Mouse (Mus musculus) megakaryocyte, adult 5-6 weeks (primary cell): Measurements from ENCODE around the gene Borcs8. TPM values are rescaled to one million over a fixed set of nuclear protein-coding genes. Genes with fewer than 3 reads are reported as not detected.

Source experiments
- ATAC-seq: 2 replicates; pipeline ENCODE4 v1.8.0; 2016; ENCODE audit warnings: mild to moderate bottlenecking, inconsistent platforms; ENCODE audit not compliant: poor library complexity, severe bottlenecking
- total RNA-seq, 2 experiments: library from RNA; stranded (forward) in 1 of 2; stranded (reverse) in 1 of 2; fragments of 153-499, 151-499 nt in 1 of 2; fragments of 221-1000, 200-1000 nt in 1 of 2; gene quantifications; 2 replicates each; pipeline versions ENCODE4 v1.2.3 to v1.2.4; 2015 to 2017

Borcs8 gene
- 35.3 and 51.3 TPM in 2 replicates for total RNA-seq (2015)
- 32.2 and 35.8 TPM in 2 replicates for total RNA-seq (2017)

DNA sequence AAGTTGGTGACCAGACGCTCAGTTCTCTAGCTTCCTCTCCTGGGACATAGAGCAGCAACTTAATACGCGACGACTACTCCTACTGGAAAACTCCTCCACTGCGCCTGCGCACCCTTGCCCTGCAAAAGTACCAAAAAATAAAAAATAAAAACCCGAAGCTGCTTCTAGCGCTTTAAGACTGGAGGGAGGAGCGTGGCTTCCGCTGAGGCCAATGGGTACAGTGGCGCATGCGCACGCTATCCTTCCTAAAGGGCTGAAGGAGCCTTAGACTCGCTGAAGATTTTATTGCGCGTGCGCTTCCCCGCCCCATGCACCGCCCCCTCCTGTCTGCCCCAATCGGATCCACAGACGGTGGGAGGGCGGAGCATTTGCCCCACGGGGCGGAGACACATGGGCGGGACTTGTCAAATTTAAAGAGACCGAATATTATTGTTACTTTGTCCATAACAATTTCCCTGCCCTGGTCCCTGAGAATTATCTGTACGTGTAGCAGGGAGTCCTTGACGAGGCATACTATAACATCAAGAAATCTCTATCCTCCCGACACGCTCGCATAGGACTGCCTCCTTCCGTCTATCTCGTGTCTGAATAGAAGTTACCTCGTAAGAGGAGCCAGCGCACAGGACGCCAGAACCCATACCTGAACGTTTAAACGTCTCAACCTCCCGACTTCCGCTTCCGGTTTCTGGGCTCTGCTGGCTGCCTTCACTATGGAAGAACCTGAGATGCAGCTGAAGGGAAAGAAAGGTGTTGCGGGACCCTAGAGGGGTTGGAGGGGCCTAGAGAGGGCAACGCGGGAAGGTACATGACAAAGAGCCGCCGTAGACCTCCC lies at the start of gene Borcs8, which contains the start of the genes Rfxank and Mef2b:
Gene Borcs8 (plus strand): TSS at position 474 of the 832 bp plus-strand sequence.
Gene Rfxank (minus strand): TSS at position 129 of the 832 bp plus-strand sequence.
Gene Mef2b (plus strand): TSS at position 686 of the 832 bp plus-strand sequence.
- peak; percentile 96 for ATAC-seq

DNA sequence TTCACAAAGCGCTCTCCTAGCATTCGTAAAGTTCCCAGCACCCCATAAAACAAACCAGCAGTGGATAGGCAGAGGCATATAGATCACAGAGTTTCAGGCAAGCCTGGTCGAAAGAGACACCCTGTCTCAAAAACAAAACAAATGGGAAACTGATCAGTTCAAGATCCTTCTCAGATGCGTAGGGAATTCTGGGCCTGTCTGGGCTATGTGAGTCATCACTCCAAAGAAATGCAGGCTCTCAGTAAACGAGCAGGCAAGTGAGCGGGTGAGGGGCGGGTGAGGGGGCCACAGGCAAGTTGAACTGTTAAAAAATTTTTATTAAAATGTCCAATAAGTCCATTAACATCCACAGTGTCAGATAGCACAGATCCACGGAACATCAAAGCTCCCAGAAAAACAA lies 46.5 kb upstream of the Borcs8 start:
- no peak for ATAC-seq

DNA sequence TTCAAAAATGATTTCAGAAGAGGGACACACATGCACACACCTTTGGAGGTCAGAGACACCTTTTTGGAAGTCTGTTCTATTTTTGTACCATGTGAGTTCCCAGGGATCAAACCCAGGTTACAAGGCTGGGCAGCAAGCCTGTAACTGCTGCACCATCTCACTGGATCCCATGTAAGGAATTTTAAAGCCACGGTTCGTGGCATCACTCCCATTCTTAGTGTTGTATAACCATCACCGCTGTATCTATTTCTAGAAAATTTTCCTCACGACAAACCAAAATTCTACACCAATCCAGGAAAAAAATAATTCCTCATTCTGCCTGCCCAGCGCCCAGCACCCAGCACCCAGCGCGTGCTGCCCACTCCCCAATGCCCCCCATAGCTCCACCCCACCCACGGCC lies 40.0 kb upstream of the Borcs8 start:
- no peak for ATAC-seq

DNA sequence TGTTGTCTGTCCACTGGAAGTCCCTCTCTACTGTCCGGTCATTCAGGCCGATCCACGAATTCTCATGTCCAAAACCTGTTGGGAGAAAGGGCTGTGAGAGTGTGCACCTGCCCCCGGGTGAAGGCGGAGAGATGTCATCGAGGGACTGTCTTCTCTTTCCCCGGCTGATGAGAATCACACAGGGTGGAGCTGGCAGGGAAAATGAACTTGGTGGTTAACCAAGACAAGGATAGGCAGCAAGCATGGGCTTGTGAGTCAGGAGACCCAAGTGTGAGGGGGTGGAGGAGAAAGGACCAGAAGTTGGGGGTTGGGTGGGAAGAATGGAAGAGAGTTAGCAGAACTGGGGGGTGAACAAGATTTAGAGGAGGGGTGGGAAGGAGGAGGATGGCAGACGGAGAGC lies 39.1 kb upstream of the Borcs8 start:
- no peak for ATAC-seq

DNA sequence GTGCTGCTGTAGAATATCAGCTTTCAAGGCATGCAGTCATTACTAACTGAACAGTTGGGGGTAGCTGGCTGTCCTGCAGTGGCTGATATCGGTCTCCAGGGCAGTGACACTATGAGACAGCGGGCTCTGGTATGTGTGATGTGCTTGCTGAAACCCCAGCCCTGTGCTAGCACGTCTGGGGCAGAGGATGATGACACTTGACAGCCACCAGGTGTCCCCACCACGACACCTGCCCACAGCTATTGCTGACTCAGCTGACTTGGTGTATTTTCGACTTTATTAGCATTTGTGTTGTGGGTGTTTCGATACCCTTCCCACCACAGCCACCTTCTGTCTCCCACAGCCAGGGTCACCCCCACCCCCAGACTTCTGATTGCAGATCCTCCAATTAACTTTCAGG lies 34.8 kb upstream of the Borcs8 start:
- peak; percentile 87 for ATAC-seq

DNA sequence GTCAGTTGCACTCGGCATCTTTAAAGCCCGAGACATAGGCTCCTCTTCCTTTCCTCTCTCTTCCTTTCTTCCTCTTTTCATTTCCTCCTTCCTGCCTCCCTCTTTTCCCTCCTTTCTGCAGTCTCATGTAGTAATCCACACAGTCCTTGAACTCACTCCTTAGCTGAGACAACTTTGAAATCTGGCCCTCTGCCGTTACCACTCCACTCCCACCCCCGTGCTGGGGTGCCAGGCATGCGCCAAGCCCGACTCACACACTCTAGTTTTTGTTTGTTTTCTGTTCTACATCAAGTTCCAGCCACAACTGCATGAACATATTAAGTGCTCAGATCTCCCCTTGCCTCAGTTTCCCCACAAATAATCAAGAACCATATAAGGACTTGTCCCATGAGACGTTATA lies 34.4 kb upstream of the Borcs8 start:
- no peak for ATAC-seq

DNA sequence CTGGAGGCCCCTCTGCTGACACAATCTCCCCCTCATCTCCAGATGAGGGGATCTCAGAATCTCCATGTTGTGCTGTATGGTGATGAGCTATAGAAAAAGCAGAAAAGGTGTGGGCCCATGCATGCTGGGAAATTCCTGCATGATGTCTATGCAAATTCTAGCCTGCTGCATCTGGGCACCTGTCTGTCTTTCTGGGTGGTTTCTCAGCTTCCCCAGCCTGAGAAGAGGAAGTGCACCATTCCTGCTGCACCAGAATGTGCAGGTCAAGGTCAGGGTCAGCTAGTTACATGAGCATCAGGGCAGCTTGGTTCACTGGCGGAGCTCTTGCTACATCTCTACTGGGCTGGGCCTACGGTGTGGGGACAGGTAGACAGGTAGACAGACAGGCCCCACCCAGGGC lies 28.8 kb upstream of the Borcs8 start:
- ATAC-seq: no peak

DNA sequence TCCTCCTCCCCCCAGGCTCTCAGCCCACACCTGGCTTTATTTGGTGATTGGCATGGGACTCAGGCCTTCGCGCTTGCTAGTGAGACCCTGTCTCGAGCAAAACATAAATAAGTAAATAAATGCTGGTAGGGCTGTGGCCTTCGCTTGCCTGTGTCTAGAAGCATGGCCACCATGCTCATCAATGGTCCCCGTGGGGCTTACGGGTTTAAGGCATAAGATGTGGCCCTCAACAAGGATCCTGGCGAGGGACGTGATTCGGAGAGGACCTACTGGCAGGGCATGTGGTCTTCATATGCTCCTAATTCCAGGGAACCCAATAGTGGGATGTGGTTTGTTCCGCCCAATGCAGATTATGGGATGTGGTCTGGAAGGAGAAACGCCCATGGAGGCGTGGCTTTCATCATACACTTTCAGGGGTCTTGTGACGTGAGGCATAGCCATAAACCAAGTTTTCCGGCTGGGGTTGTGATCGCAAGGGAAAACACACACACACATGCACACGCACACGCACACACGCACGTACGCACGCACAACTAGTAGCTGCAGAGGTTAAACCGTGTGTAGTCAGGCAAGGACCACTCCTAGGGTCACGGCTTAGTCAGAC lies 28.0 kb upstream of the Borcs8 start:
- ATAC-seq: no peak

DNA sequence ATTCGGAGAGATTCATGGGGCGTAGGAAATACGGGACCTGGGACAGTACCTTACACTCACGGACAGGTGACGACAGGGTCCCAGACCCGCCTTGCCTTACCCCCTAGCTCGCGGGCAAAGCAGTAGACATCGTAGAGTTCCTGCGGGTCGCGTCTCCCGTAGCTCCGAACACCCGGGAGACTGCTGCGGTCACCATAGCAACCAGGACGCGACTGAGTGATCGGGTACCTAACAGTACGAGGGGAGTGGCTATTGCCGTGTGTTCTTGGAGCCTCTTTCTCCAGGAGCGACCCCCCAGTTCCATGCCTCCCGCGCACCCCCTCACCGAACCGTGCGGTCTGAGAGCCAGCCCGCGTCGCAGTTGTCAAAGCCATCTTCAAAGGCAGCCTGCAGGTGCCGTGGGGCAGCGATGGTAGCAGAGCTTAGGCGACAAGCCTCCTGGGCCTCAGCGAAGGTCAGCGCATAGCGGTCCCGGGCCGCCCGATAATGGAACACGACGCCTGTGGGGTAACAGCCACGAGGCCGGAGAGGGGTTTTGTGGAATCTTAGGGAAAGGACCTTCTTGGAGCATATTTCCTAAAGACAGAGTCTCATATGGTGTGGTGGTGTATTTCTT lies 26.8 kb upstream of the Borcs8 start:
- no peak for ATAC-seq

DNA sequence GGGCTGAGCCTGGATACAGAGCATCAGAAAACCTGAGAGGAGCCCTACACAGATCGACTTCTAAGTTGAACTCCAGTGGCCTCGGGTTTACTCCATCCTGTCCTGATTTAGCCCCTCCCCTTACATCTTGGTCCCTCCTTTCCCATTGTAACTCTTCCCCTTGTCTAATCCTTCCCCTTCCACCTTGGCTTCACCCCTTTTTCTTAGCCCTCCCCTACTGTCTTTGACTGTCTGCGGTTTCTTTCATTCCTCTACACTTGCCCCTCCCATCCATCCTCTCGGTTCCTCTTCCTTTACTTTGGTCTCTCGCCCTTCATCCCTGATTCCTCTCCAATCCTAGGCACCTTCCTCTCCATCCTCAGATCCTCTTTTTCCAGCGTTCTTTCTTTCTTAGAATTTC lies 24.8 kb upstream of the Borcs8 start:
- ATAC-seq: peak; percentile 64

DNA sequence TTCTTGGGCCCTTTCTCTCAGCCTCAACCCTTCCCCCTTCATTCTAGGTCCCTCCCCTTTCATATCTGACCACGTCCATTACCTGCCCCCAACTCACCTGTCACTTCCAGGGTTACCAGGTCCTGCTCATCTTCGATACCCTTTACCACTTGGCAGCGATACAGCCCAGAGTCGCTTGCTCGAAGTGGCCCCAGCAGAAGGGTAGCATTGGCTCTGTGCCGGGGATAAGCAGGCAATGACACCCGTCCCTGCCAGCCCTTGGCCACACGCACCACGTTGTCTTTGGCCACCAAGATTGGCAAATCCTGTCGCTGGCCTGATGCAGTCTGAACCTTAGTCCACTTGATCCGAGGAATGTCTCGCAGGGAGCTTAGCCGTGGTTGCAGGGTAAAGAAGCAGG lies 24.4 kb upstream of the Borcs8 start:
- no peak for ATAC-seq

DNA sequence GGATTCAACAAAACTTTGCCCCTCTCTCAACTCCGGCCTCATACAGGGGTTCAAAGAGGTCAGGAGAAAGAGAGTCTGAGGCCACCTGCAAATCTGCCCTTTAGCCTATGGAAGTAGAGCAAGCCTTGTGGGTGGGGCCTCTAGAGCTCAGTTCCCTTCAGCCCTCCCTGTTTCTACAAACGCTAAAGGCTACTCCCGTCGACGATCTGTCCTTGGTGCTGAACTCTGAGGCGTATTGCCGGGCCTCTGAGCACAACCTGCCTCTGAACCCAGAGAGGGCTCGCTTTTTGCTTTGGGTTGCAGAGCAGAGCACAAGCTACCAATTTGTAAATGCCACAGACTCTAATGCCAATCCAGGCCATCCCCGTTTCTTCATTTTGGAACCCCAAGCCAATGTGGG lies 21.7 kb upstream of the Borcs8 start:
- ATAC-seq: no peak

DNA sequence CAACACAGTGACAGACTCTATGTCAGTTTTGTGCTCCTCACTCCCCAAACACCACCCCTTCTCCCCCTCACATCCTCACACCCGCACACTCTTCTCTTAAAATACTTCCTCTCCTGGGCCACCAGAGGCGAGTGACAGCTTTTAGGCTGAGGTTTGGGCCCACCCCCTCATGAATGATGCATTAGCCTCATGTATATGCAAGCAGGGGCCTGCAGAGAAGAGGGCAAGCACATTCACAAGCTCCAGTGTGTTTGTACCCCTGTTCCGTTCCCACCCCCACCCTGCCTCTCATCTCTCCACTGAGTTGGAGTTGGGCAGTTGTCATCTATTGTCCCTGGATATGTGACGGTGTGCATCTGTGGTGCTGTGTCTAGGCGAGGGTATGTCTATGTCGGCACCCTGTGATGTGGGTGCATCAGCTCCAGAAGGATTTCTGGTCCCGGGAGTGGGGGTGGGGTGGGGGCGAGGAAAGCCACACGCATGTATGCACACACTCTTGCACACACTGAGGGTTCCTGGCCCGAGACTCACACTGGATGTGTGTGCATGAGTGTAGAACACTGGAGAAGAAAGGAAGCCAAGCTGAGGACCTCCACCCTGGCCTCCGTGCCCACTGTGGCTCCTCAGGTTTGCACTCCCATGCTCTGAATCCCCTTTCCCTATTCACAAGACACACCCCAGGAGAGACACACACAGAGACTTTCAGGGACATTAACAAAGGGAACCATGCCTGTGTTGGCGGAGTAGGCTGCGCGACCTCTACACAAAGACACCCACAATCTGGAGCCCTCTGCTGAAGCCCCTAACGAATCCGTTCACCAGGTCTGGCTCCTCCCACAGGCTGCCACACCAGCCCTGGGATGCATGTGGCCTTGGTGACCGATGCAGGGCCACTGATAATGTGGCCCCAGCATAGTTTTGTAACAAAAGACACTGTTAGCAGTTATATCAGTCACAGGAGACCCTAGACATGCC lies 20.3 kb upstream of the Borcs8 start:
- no peak for ATAC-seq

DNA sequence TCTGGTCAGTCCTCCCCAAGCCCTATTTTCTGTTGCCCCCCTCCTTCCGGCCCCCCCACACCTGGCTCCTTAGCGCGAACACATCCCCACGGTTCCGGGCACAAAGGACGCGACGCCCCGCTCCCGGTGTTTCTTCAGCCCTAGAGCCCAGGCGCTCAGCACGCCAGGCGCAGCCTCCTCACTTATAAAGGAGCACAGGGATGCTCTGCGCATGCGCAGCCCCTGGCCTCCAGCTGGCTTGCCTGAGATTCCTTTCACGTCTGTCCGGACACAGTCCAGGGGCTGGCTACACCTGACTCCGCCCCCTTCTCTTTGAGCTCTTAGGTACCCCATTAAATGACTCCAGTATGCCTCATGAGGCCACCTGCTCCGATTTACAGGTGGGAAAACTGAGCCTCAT lies 18.6 kb upstream of the Borcs8 start, which contains the start of gene Ncan:
Gene Ncan (minus strand): TSS at position 207 of the 400 bp plus-strand sequence.
- ATAC-seq: no peak

DNA sequence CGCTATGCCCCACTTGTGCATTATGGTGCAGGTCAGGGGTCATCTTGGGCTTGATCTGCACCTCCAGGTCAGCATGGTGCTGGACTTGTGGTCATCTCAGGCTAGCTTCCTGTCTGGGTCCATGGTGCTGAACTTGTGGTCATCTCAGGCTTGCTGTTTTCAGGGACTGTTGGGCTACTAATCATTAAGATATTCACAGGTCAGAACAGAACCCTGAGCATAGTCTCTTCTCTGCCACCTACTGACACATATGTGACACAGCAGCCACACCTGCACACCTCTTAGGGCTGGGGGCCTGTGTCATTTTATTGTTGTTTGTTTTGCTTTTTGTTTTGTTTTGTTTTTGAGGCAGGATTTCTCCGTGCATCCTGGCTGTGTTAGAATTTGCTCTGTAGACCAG lies 16.4 kb upstream of the Borcs8 start:
- ATAC-seq: no peak

DNA sequence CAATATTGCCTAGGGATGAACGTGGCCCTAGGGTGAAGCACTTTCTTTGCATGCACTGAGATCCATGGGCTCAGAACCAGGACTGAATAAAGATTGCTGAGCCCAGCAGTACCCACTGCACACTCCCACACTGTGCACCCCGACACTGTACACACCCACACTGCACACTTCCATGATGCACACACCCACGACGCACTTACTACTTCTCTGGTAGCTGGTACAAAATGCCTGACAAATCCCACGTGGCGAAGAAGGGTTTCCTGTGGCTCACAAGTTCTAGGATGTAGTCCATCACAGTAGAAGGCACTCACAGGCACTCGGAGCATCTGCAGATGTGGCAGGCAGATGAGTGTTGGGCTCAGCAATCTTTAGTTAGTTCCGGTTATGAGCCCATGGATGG lies 14.3 kb upstream of the Borcs8 start:
- ATAC-seq: no peak

DNA sequence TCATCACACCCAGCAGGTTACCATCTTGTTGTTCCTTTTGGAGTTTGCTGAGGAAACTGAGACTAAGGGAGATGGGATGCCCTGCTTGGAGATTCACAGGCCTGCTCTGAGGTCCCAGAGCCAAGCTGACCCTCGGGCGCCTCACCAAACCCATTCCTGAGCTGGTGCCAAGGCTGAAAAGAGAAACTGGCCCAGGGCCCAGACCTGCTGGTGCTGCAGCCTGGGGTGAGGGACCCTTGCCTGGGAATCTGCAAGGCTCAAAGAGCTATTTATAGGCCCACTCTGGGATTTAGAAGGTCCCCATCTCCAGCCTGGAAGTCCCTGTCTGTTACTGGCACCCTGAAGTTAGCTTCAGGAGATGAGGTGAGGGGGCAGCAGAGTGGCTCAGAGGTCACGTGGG lies 10.9 kb upstream of the Borcs8 start:
- no peak for ATAC-seq

DNA sequence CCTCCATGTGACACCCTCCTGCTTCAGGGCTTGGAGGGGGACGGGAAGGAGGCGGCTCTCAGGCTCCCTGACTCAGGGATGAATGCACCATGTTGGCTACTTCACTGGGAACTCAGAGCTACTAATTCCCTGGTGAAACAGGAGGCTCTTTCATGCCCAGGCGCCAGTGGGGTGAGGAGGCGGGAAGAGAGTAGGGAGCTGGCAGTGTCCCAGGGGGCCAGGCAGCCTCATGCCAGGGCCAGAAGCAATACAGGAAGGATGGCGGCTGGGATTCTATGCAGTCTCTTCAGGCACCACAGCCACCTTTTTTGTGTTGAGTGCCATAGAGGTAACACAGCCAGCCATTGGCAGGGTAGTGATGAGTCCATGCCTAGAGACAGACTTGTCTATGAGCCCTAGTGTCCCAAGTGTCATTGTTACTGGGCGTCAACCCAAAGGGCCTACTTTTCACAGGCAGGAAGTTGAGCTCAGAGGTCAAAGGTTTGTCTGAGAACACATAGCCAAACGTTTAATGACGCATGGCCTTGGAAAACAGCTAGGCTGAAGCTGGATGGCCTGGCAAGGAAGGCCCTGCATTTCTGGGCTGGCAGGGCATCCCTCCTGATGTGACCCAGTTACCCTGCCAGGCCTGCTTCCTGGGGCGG lies 9.9 kb upstream of the Borcs8 start:
- ATAC-seq: no peak

DNA sequence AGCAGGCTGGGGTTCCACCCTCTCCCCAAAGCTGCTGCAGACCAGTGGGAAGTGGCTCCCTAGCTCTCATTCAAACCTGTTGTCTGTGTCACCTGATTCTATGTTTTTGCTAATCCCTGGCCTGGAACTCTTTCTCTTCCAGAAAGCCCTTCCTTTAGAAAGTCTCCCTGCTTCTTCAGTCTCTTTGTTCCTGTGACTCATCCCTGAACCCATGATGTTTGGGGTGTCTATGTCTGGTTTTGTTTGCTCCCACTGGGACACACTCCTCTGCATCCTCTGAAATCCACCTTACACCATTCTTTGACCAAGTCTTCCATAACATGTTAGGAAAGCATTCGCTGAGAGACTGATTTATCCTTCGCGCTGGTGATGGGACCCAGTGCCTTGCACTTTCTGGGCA lies 9.2 kb upstream of the Borcs8 start:
- ATAC-seq: no peak
